Comparison of ENCODE assay signal across 9 mouse cellular contexts in the genomic region with DNA sequence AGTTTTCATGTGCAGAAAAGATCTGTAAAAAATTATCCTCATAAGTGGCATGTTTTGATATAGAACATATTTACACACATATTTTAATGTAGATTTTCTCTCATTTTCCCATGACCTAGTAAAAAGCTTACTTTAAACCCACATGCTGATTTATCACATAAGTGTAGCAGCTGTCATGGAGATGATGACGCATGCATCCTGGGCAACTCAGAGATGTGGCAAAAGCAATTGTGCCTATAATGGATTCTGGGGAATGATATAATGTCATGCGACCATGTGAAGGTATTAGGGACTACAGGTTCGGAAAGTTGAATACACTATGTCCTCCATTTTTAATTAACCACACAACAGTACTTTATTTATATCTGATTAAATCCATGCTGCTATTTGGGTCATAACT.
"Had no signal": no experiment of that assay in that cellular context is flagged by ENCODE, and none has a peak within 500 bp of the region (broad histone marks: within the 10 kb centered on the region; RNA-seq: fewer than 3 reads in every experiment).

No protein-coding gene starts in this region.

- DNase-seq: kidney, adult 18-20 months; kidney, adult 9 months; kidney, postnatal 25 days; layer of hippocampus, adult 9-11 months; liver, postnatal 0 days; lung, embryonic 14.5 days; spleen, adult 18-20 months; thymus, adult 18-20 months; thymus, postnatal 36 days had no signal
